Mouse (Mus musculus): ENCODE measurements at regions not wholly inside any gene's neighbourhood (a gene's known extent, or its start where the extent isn't known, plus 50 kb on each side); places are given as distances from the start of the nearest gene placed in this dataset.

DNA sequence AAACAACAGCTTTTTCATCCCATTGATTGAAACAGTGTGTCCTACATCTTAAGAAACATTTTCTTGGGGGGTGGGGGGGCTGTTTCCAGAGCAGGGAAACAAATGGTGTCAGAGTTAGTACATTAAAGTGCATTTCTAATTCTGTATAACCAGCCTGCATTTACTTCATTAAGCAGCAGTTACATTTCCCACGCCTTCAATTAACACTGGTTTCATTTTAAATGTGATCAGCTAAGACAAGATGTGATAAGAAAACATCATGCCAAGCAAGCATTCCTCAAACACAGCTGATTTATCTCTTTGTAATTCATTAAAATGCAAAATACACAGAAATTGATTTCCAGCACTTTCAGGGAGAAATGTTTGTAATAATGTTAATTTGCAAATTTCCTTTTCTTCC is 122.0 kb downstream of the Olfr1505 start:
- DNase-seq (ENCODE audit: low spot score): no peak

DNA sequence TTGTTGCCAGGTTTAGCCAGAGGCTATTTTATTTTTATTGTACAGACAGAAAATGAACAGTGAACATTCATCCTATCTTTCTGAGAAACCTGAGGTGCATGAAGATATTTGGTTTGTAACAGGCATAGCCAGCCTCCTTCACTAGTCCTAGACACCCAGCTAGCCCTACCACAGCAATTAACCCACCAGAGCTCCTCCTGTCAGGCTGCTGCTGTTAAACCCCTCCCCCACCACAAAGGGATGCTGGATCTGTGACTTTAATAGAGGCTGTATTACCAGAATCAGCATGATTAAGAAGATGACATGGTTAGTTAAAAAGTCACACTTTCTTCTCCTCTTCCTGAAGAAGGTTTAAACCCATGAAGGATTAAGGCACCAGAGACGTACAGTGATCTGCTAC is 122.5 kb downstream of the Olfr1505 start:
- DNase-seq (ENCODE audit: low spot score): peak; percentile 17

DNA sequence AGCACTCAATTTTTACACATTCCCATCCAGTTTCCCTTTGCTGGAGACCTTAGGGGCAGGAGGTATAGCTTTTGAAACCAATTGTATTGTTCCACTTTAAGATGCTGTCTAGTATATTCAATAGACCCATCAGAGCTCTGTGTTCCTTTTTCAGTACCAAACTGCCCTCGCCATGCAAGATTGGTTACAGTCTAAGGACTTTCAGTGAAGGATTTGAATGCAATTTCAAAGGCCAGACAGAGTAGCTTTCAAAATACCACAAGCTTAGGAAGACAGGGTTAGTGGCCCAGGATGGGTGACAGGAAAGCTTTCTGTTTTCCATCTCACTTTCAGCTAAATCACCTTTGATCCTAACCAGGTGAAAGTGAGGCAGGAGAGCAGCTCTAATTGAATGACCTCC is 123.4 kb downstream of the Olfr1505 start:
- DNase-seq (ENCODE audit: low spot score): peak; percentile 17

DNA sequence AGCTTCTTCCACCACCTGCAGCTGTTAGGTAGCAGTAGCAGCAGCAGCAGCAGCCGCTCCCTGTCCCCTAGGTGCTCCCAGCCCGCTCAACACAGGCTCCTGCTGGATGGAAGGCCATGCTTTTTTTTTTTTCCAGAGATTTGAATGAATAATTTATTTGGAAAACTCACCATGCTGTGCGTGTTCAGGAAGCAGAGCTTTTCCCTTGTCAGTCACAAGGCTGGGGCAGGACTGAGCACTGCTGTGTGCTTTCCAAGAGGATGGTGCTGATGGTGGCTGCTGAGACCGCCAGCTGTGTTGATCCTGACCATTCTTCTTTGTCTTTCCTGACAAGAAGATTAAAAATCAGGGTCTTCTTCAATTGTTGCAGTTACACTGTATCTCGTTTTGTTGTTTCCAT is 129.4 kb downstream of the Olfr1505 start:
- DNase-seq (ENCODE audit: low spot score): peak; percentile 12

DNA sequence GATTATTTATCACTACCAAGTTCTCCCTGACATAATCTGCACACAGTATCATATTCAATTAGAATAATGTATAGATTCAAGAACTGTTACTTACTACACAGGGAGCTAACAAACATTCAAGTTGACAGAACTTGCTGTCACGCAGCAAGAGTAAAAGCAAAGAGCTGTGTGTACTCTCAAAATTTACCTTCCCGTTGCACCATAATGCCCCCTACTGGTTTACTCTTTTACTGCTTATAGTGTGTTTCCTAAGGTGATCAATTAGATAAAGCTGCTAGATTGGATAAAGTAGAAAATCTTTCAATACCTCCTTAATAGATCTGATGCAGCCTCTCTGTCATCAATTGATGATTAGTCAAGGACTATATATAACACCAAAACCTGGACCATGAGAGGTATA is 132.1 kb downstream of the Olfr1505 start:
- DNase-seq (ENCODE audit: low spot score): peak; percentile 40

DNA sequence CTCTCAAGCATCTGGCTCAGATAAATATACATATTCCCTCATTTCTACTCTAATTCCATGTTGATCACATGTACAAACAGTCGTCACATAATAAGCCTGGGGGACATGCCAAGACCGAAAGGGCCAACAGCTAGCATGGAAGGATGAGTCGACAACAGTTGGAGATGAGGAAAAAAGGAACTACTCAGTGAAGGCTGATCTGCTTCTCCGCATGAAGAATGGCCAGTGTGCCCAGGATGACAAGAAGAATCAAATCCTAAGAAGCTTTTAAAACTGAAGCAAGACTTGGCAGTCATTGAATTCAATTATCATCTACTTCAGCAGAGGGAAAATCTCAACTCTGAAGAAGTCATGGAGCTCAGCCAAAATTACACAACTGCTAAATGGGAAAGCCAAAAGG is 138.7 kb downstream of the Olfr1505 start:
- DNase-seq (ENCODE audit: low spot score): no peak

DNA sequence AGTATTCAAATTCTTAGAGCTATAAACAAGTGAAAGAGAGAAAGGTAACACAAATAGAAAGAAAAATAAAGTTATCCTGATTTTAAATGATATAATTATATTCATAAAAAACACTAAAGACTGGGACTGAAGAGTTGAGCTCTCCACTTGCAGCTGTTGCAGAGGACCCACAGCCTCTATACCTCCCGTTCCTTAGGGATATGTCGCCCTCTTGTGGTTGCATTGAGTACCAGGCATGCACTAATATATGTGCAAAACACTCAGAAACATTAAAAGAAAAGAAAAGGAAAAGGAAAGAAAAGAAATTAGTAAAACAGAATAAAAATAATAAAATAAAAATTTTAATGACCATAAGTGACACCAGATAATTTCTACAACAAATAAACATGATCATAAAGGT is 167.2 kb downstream of the Olfr1505 start:
- DNase-seq (ENCODE audit: low spot score): peak; percentile 75

DNA sequence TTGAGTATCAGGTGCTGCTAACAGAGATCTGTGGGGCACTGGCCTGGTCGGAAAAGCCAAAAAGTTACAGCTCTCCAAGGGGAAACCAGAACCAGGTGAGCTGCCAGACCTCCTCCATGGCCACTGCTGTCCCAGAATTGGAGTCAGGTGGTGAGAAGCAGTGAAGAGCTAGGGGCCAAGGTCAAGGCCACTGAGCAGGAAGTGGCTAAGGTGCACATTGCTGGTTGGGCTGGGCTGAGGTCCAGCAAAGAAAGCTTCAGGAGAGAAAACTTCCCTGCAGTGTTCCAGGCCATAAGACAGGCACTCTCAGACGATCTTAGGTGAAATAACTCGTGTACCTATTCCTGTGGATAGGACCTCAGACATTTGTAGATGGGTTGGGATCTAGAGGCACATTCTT is 171.4 kb downstream of the Olfr1505 start:
- no peak for DNase-seq (ENCODE audit: low spot score)

DNA sequence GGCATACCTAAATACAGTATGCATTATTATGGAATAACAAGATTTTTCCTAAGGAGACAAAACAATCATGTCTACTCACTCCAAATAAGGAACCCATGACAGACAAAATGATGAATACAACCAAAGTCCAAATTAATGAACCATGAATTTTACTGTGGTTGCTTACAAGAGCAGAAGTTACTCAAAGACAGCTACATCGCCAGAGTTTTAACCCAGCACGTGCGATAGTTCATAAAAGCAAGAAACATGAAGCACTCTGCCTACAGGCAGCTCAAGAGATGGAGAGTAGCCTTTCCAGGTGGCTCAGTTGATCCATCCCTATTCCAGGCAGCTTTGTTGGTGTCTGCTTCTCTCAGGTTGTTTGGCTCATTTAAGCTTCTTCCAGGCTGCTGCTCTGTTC is 176.8 kb downstream of the Olfr1505 start:
- no peak for DNase-seq (ENCODE audit: low spot score)

DNA sequence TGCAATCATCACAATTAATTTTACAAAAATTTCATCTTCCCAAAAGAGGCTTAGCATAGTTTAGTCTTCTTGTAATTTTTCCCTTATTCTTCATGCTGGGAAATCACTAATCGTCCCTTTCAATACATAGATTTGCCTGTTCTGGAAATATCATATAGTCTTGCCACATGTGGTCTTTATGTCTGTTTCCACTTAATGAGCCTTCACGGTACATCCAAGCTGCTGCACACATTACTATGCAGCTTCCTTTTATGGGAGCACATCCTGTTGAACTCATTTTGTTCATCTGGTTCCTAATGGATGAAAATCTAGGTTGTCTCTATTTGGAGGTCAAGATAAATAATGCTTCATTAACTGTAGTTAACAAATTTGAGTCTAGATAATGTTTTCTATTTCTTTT is 180.9 kb downstream of the Olfr1505 start:
- DNase-seq (ENCODE audit: low spot score): no peak

DNA sequence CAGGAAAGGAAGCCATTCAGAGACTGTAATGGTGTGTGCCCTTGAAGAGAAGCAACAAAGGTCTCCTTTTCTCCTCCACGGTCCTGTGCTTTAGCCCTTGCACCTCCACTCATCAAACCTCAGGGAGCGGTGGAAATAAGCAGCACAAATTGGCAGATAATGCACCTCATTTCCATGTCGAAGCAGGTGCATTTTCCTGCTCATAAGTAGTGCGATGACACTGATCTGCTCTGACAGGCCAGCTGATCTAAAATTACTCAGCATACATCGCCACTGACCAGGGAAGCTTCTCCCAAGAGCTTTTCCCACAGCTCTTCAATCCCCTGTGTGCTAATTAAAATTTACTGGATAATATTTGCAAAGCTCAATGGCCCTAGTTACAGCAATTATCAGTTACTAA is 182.9 kb downstream of the Olfr1505 start:
- no peak for DNase-seq (ENCODE audit: low spot score)

DNA sequence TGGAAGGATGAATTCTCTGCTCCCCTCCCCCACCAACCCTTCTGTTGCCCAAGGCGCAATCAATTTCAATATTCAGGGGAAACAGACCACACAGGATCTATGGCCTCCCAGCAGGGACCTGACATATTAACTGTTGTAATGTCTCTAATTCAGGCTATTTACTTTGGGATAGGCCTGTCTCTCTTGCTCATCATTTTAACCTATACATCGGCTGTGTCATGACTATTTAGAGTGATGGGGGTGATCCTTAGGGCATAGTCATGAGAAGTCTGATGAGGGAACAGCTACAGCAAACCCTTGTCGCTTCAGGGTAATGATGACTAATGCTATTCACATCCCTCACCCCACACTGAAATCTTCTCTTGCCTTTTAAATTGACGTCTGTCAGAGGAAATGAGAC is 195.8 kb downstream of the Olfr1505 start:
- DNase-seq (ENCODE audit: low spot score): no peak

DNA sequence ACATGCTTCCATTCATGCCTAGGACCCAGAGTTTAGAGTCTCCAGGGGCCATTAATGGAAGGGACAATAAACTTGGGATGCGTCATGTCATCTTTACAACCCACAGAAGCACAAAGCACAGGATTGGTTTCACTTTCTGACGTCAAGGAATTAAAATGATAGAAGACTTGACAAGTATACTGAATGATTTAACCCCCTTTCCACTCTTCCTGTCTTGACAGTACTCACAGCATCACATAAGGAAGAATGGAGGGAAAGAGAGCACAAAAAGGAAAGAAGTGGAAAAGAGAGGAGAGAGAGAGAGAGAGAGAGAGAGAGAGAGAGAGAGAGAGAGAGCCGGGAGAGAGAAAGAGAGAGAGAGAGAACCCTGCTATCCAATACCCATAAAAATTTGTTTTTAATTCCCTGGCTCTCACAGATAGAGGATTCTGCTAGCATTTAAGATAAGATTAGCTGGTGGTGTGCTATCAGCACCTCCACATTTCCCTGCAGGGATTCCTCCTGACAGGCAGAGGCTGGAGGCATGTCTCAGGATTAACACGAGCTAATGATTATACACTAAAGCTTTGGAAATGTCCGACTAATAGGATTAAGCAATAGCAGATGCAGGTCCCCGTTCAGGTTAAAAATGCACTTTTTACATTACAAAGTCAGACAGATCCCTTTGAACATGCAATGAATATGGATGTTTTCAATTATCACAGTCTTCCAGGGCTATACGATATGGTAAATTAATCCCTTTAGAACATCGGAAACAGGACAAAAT is 210.2 kb downstream of the Olfr1505 start:
- DNase-seq (ENCODE audit: low spot score): peak; percentile 45

DNA sequence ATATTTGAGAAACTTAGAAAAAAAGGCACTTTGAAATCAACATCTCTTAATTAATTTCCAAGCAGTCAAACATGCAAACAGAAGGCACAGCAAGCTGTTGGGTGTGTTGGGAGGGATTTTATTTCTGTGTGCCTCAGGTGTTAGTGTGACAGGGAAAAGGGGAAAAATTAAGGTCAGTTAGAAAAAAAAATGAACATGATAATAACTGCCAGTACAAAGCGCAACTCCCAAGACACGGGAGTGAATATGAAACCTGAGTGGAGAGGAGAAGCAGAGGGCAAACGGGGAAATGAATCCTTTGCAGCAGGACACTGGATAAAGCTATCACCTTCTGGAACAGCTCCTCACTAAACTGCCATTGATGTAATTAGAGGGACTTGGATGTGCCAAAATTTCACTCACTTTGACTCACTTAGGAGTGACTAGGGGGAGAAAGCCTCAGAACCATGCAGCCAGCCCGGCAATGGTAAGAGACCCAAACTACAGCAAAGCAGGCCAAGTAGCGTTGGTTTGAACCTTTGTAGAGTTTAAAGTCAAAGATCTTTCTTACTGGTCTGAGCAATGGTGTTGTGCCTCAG is 211.0 kb downstream of the Olfr1505 start:
- no peak for DNase-seq (ENCODE audit: low spot score)

DNA sequence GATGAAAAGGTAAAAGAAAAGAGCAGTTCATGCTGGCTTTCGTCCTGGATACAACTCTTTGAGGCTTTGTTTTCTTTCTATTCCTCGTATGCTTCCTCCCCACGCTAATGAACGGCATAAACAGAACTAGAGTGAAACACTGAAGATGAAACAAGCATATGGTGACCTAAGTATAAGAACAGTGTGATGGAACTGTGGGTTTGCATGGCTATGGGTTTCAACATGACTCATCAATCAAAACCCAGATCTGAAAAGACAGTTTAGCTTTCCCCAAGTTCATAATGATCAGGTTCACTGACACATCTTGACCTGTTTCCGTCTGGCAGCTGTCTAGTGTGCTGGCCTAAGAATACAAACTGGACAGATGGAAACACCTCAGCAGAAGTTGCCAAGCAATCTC is 211.7 kb downstream of the Olfr1505 start:
- DNase-seq (ENCODE audit: low spot score): peak; percentile 18

DNA sequence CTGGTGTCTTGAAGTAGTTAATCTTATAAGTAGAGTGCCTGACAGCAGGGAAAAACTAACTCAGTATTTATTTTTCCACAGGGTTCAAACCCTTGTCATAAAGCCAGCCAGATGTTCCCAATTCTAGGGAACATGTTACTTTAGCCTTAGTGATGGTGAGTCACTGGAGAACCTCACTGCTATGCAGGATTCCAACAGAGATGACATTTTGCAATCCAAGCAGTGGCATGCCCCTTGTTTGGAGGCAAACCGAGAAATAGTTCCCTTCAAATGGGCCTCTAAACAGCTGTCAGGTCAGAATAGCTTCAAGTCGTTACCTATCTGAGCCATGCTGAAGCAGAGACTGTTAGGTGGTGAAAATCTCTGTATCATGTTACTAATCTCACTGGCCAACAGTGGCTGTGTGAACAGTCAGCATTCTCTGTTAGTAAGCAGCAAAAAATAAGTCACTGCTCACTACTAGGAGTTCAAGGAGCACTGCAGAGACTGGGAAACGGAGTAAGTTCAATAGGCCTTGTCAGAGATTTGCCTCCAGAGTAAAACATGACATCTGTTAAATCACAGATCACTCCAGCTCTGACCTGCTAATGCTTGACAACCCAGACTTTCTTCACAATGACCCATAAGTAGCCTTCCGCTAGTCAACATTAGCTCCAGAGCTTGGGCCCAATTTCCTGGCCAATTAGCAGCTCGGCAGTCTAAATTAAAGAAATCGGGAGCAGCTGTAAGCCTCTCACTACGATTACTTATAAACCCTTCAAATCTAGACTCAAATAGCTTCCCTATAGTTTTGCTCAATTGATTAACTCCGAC is 215.3 kb downstream of the Olfr1505 start:
- peak; percentile 55 for DNase-seq (ENCODE audit: low spot score)

DNA sequence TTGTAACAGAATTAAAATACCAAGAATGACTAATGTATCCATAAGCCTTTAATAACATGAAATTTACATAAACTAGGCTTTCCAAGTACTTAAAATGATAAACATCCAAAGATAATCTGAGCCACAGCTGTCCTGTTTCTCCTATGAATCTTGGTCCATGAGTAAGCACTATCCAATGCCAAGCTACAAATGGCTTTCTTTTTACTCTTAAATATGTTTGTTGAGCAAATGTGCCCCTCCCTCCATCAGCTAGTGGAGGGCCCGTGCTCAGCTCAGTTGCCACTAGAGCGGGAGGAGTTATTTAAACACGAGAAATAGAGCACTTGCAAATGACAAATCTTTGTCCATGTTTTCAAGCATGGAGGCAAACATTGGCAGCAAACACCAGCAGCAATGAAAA is 247.9 kb downstream of the Olfr1505 start:
- DNase-seq (ENCODE audit: low spot score): no peak

DNA sequence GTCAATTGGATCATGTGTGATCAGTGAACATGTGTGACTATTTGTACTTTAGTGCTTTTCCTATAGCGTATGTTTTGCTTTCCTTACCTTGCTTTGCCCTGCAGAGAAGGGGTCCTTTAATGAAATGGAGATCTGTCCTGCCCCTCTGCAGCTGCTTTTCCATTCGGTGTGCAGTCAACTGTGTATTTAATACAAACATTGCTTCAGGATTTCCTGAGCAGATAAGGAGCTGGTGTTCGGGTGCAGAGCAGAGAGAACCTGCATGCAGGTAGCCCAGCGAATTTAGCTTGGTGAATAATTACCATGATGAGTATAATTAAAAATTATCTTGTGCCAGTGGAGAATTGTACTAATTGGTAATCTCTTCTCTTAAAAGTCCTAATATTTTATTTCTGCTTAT is 249.4 kb downstream of the Olfr1505 start:
- no peak for DNase-seq (ENCODE audit: low spot score)

DNA sequence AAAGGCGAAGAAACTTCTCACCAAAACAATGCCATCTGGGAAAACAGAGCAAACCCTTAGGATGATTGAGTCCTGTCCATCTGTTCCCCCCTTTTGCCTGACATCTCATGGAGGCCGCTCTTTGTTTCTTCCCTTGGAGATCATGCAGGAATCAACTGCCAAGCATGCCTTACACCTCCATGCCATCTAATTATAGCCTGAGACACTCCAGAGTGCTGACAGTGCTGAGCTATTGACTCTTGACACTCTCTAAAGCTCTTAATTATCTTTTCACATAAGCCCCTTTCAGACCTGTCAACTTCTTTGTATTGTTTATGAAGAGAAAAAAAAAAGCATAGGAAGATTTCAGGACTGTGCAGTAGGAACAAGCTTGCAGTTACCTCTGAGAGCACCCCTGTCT is 252.4 kb downstream of the Olfr1505 start:
- peak; percentile 16 for DNase-seq (ENCODE audit: low spot score)

DNA sequence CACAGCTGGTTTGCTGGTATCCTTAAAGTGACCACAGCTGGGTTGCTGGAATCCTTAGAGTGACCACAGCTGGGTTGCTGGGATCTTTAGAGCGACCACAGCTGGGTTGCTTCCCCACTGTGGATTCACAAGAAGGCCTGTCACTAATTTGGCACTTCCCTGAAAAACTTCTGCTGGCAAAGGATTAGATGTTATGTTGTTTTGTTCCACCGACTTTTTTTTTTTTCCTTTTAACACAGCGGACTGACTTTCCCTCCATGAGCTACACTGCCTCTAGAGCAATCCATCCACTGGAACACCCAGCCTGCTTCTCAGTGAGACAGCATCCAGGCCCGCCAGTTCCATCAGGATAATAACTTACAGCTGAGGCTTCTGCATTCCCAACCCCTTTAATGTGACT is 266.9 kb downstream of the Olfr1505 start:
- DNase-seq (ENCODE audit: low spot score): peak; percentile 39

DNA sequence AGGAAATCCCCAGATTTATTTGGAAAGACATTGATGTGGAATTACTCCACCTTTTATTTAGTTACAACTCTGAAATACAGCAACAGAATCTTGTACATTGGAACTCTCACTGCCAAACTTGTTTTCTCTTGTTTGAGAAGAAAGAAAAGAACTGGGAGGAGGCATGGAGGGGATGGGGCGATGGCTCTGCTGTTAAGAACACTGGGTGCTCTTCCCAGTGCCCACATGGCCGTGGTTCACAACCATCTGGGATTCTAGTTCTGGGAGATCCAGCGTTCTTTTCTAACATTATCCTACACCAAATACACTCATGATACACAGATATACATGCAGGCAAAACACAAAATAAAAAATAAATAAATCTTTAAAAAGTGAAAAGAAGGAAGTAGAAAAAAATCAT is 267.6 kb downstream of the Olfr1505 start:
- no peak for DNase-seq (ENCODE audit: low spot score)

DNA sequence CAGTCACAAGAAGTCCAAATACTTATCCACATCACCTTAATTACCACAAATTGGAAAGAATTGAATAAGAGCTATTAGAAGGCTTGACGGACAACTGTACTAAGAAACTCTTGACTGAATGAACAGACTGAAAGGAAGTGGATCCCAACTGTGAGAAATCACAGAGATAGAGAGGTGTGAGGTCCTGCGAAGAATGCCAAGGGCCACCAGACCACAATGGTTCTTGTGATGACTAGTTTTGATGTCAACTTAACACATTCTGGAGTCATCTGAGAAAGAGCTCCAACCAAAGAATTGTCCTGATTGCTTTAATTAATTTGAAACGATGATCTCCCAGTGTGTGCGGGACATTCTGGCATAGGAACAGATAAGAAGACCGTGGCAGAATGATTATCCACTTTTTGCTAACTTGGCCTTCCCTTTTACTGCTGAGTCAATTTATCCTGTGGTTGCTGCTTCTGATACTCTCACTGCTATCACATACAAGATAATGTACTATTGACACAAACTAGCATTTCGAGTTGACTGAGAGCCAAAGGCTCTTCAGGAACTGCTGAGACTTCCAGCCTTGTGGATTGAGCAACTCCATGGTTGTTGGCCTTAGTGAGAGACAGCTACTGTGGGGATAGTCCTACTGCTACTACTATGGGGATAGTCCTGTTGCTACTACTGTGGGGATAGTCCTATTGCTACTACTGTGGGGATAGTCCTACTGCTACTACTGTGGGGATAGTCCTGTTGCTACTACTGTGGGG is 268.5 kb downstream of the Olfr1505 start:
- DNase-seq (ENCODE audit: low spot score): no peak

DNA sequence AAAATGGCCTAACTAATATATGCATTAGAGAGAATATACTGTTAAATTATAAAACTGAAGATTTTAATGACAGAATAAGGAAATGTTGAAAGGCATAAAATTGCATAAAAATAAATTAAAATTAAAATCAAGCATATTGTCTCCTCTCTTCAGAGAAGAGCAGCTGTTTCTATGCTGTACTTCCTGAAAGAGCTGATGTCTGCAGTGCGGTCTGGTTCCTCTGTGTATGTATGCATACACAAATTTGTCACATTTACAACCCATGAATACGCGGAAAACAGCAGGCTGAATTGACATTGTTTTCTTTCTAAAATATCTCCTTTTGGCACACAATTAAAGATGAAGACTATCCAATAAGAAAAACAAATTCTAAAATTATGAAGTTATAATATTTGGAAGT is 278.5 kb downstream of the Olfr1505 start:
- no peak for DNase-seq (ENCODE audit: low spot score)
